In genomic region chr5:90339129-90339952, GRCm38 (mm10) we compare ENCODE assay signal across 8 mouse cellular contexts. TPM values are rescaled to one million over a fixed set of nuclear protein-coding genes. Genes with fewer than 3 reads are reported as not detected.
DNase-seq lines count a peak whose midpoint lies in the region; ATAC-seq lines count a peak whose summit lies in the region.

No protein-coding gene starts in this region.

- WGBS in embryonic facial prominence, embryonic 15.5 days = 20% methylated on average over 5 of the region's 5 CpGs
- 30% methylated on average over 5 of the region's 5 CpGs for WGBS in heart, embryonic 11.5 days (ENCODE audit: insufficient replicate concordance)
- WGBS in limb, embryonic 10.5 days = 37% methylated on average over 5 of the region's 5 CpGs

- no peaks in the 10 kb centered on the region for H3K9me3 ChIP-seq in embryonic facial prominence, embryonic 15.5 days (replicated peaks)
- no peaks in the 10 kb centered on the region for H3K9me3 ChIP-seq in heart, embryonic 11.5 days (replicated peaks; ENCODE audit: control insufficient read depth, low read length)
- no peaks in the 10 kb centered on the region for H3K9me3 ChIP-seq in limb, embryonic 10.5 days (replicated peaks)

- H3K36me3 ChIP-seq in embryonic facial prominence, embryonic 15.5 days = no peaks in the 10 kb centered on the region
- no peaks in the 10 kb centered on the region for H3K36me3 ChIP-seq in heart, embryonic 11.5 days (ENCODE audit: control insufficient read depth, insufficient read depth, low read length)
- no peaks in the 10 kb centered on the region for H3K36me3 ChIP-seq in limb, embryonic 10.5 days

- H3K4me2 ChIP-seq in embryonic facial prominence, embryonic 15.5 days (replicated peaks) = peak overlapping the region; percentile 31
- peak overlapping the region; percentile 52 for H3K4me2 ChIP-seq in heart, embryonic 11.5 days

- no peak overlapping the region for H3K9ac ChIP-seq in embryonic facial prominence, embryonic 15.5 days
- H3K9ac ChIP-seq in heart, embryonic 11.5 days (ENCODE audit: low read depth, low read length) = no peak overlapping the region

- H3K4me1 ChIP-seq in embryonic facial prominence, embryonic 15.5 days = peaks cover 16% of the 10 kb centered on the region
- H3K4me1 ChIP-seq in heart, embryonic 11.5 days (ENCODE audit: control insufficient read depth, insufficient read depth, low read length) = peaks cover 5% of the 10 kb centered on the region
- H3K4me1 ChIP-seq in limb, embryonic 10.5 days = peaks cover 21% of the 10 kb centered on the region

- H3K27me3 ChIP-seq in embryonic facial prominence, embryonic 15.5 days = no peaks in the 10 kb centered on the region
- no peaks in the 10 kb centered on the region for H3K27me3 ChIP-seq in heart, embryonic 11.5 days (ENCODE audit: control insufficient read depth, insufficient read depth, low read length)
- H3K27me3 ChIP-seq in limb, embryonic 10.5 days (ENCODE audit: low read depth, poor library complexity, severe bottlenecking) = no peaks in the 10 kb centered on the region

- H3K4me3 ChIP-seq in embryonic facial prominence, embryonic 15.5 days (replicated peaks) = peak overlapping the region; percentile 12
- H3K4me3 ChIP-seq in heart, embryonic 11.5 days (ENCODE audit: low read depth, low read length) = peak overlapping the region; percentile 20
- peak overlapping the region; percentile 13; the same call in 1 of the 2 replicates for H3K4me3 ChIP-seq in limb, embryonic 10.5 days

- DNase-seq in CD4-positive, CD25-positive, alpha-beta regulatory T cell, adult 2 months (ENCODE audit: low read depth, low spot score) = peak; percentile 67
- DNase-seq in adrenal gland, postnatal 25 days = peak; percentile 64
- peak; percentile 45 to 67 for DNase-seq in kidney, adult 8-10 months
- DNase-seq in limb, embryonic 10.5 days (ENCODE audit: low spot score) = peak; percentile 32
- DNase-seq in mesoderm, embryonic 11.5 days (ENCODE audit: low read depth, low spot score) = peak; percentile 55
- peak; percentile 69 for DNase-seq in skeletal muscle tissue, adult 2 months (ENCODE audit: low read depth, low spot score)

- H3K27ac ChIP-seq in embryonic facial prominence, embryonic 15.5 days (replicated peaks) = no peak overlapping the region; the same call in 1 of the 2 replicates
- H3K27ac ChIP-seq in heart, embryonic 11.5 days (ENCODE audit: low read depth, low read length) = no peak overlapping the region
- H3K27ac ChIP-seq in limb, embryonic 10.5 days = no peak overlapping the region

- ATAC-seq in embryonic facial prominence, embryonic 15.5 days (ENCODE audit: insufficient number of reproducible peaks, low FRiP score, low TSS enrichment, low read depth) = peak; percentile 78; the same call in 1 of the 2 replicates
- ATAC-seq in heart, embryonic 11.5 days (replicated peaks; ENCODE audit: insufficient number of reproducible peaks, low FRiP score, low TSS enrichment) = peak; percentile 82

RNA-seq across cellular contexts. Expression of gene Ankrd17, which starts 27.0 kb away (rescaled TPM):
- 104 and 112 TPM in 2 replicates for total RNA-seq in adrenal gland, postnatal 25 days (2021)
- 24.6 and 25.9 TPM in 2 replicates for polyA plus RNA-seq in embryonic facial prominence, embryonic 15.5 days (2015; fragmentation: Nextera tagmentation; extraction: Ambion mirVana)
- 24.2 and 26.8 TPM in 2 replicates for polyA plus RNA-seq in heart, embryonic 11.5 days (2014; fragmentation: Nextera tagmentation; extraction: Ambion mirVana)
- polyA plus RNA-seq in limb, embryonic 10.5 days (2016; fragmentation: Nextera tagmentation; extraction: Ambion mirVana) = 24.5 and 25.4 TPM in 2 replicates

RNA-seq across cellular contexts. Expression of gene Gm9958, which starts 27.7 kb away (rescaled TPM):
- total RNA-seq in adrenal gland, postnatal 25 days (2021) = 4.2 and 5.9 TPM in 2 replicates
- 6.9 and 7.1 TPM in 2 replicates for polyA plus RNA-seq in embryonic facial prominence, embryonic 15.5 days (2015; fragmentation: Nextera tagmentation; extraction: Ambion mirVana)
- 2.0 and 3.4 TPM in 2 replicates for polyA plus RNA-seq in heart, embryonic 11.5 days (2014; fragmentation: Nextera tagmentation; extraction: Ambion mirVana)
- polyA plus RNA-seq in limb, embryonic 10.5 days (2016; fragmentation: Nextera tagmentation; extraction: Ambion mirVana) = 5.0 and 5.7 TPM in 2 replicates
